Mouse (Mus musculus): ENCODE measurements at regions not wholly inside any gene's neighbourhood (a gene's known extent, or its start where the extent isn't known, plus 50 kb on each side); places are given as distances from the start of the nearest gene placed in this dataset.

- intact Hi-C loops (cut with DNase I), result no loop called here
- no peak for DNase-seq
Measured at GRCm38 (mm10) chr1:193860767-193861299, 490.7 kb upstream of the Camk1g start.

GRCm38 (mm10) chr1:193860354-193860753, 490.3 kb upstream of the Camk1g start:
- no peak for DNase-seq
- intact Hi-C loops (cut with DNase I), result no loop called here

GRCm38 (mm10) chr1:193859257-193860125, 489.4 kb upstream of the Camk1g start:
- intact Hi-C loops (cut with DNase I), result no loop called here
- DNase-seq, result no peak

GRCm38 (mm10) chr1:193847922-193848321, 477.8 kb upstream of the Camk1g start:
- intact Hi-C loops (cut with DNase I), result no loop called here
- DNase-seq, result no peak

- intact Hi-C loops (cut with DNase I), result no loop called here
- no peak for DNase-seq
Measured at GRCm38 (mm10) chr1:193844868-193845267, 474.8 kb upstream of the Camk1g start.

- intact Hi-C loops (cut with DNase I), result no loop called here
- DNase-seq, result no peak
Measured at GRCm38 (mm10) chr1:193844461-193844860, 474.4 kb upstream of the Camk1g start.

GRCm38 (mm10) chr1:193800998-193801397, 430.9 kb upstream of the Camk1g start:
- DNase-seq, result no peak
- intact Hi-C loops (cut with DNase I), result no loop called here

GRCm38 (mm10) chr1:193790579-193790978, 420.5 kb upstream of the Camk1g start:
- intact Hi-C loops (cut with DNase I), result no loop called here
- no peak for DNase-seq

- intact Hi-C loops (cut with DNase I), result no loop called here
- no peak for DNase-seq
Measured at GRCm38 (mm10) chr1:193788496-193788895, 418.4 kb upstream of the Camk1g start.

- intact Hi-C loops (cut with DNase I), result no loop called here
- DNase-seq, result no peak
Measured at GRCm38 (mm10) chr1:193787417-193787816, 417.3 kb upstream of the Camk1g start.

- DNase-seq, result no peak
- intact Hi-C loops (cut with DNase I), result no loop called here
Measured at GRCm38 (mm10) chr1:193784966-193785365, 414.9 kb upstream of the Camk1g start.

GRCm38 (mm10) chr1:193784526-193784925, 414.4 kb upstream of the Camk1g start:
- no peak for DNase-seq
- intact Hi-C loops (cut with DNase I), result no loop called here

GRCm38 (mm10) chr1:193778181-193778580, 408.1 kb upstream of the Camk1g start:
- intact Hi-C loops (cut with DNase I), result no loop called here
- DNase-seq, result no peak

- no peak for DNase-seq
- intact Hi-C loops (cut with DNase I), result no loop called here
Measured at GRCm38 (mm10) chr1:193769546-193769945, 399.4 kb upstream of the Camk1g start.

- intact Hi-C loops (cut with DNase I), result no loop called here
- no peak for DNase-seq
Measured at GRCm38 (mm10) chr1:193764103-193764502, 394.0 kb upstream of the Camk1g start.

GRCm38 (mm10) chr1:193751819-193752251, 381.7 kb upstream of the Camk1g start:
- intact Hi-C loops (cut with DNase I), result no loop called here
- no peak for DNase-seq

- intact Hi-C loops (cut with DNase I), result no loop called here
- no peak for DNase-seq
Measured at GRCm38 (mm10) chr1:193750929-193751328, 380.8 kb upstream of the Camk1g start.

GRCm38 (mm10) chr1:193747426-193747960, 377.4 kb upstream of the Camk1g start:
- DNase-seq, result no peak
- intact Hi-C loops (cut with DNase I), result no loop called here

GRCm38 (mm10) chr1:193742688-193743087, 372.6 kb upstream of the Camk1g start:
- intact Hi-C loops (cut with DNase I), result no loop called here
- DNase-seq, result no peak

- intact Hi-C loops (cut with DNase I), result no loop called here
- no peak for DNase-seq
Measured at GRCm38 (mm10) chr1:193738821-193739220, 368.7 kb upstream of the Camk1g start.

- DNase-seq, result no peak
- intact Hi-C loops (cut with DNase I), result no loop called here
Measured at GRCm38 (mm10) chr1:193735949-193736518, 365.9 kb upstream of the Camk1g start.
